Mouse (Mus musculus): ENCODE data around the gene Olfr1477.
"Not testable (repeated sequence)": the region's sequence is repeated elsewhere in the genome, so short reads cannot be mapped to it uniquely, and the experiment has no call there.

Olfr1477 gene

DNA sequence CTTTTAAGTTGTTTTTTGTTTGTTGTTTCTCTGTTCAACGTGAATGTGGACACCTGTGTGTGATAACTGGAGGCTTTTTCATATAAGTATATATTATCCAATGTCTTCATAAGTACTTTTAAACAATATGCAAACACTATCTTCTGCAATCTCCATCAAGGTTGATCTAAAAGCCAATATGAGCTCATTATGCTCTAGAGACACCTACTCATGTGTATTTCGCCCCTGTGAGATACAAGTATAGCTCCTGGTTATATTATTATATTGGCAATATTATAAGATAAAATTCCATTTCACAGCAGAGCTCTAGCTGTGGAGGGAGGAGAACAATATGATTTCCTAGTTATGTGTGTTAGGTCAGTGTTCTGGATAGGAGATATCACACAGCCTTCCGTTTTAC lies at the start of gene Olfr1477:
Gene Olfr1477, plus strand, starts transcription at position 301 of the 400 bp plus-strand sequence.
- DNase-seq (ENCODE audit: low read depth, low spot score): no peak

DNA sequence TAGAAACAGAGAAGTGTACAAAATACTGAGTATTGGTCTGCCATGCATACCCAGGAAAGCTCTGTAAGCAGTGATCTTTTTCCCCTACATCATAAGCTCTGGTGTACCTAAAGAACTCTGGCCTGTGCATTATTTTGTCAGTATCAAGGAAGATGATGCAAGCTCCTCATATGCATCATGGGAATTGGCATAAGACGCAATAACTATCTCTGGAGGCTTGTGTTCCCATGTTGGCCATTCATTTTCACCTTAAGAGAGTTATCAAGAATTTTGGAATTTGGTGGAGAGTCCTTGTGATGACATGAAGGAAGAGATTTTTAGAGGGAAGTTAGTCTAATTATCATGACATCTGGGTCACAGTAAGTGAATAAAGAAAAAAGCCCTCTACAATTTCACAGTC lies 44.4 kb upstream of the Olfr1477 start, which contains the start of gene Olfr1472:
Gene Olfr1472, minus strand, starts transcription at position 101 of the 400 bp plus-strand sequence.
- no peak for DNase-seq (ENCODE audit: low read depth, low spot score)

DNA sequence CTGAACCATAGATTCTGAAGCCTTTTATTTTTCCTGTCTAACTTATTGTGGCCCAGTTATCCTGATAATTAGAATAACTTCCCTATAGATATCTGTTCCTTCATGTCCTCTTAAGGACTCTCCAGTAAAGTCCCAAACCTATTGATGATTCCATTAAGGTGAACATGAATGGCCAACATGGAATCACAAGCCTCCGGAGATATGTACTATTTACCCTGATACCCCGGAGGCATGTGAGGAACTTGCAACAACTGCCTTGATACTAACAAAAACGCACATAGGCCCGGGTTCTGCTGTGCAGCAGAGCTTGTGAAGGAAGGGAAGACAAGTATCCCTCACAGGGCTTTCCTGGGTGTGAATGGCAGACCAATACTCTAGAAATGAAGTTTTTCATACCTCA lies 31.1 kb upstream of the Olfr1477 start, which contains the start of gene Olfr1474:
Gene Olfr1474, plus strand, starts transcription at position 301 of the 400 bp plus-strand sequence.
- DNase-seq (ENCODE audit: low read depth, low spot score): not testable (repeated sequence)

DNA sequence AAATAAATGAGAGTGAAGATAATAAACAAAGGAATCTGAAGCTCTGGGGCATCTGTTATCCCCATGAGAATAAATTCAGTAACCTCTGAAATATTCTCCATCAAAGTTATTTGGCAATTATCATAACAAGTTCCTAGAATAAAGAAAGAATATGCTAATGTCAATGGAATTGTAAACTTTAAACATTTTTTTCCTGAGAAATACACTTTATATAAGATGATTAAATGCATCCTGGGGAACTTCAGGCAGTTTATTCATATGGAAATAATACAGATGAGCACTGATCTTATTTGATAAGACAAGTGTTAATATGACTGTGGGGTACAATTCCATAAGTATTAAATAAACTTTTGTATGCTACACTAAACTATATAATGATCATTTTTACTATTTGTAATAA lies 20.2 kb upstream of the Olfr1477 start, which contains the start of gene Olfr1475:
Gene Olfr1475, minus strand, starts transcription at position 101 of the 400 bp plus-strand sequence.
- no peak for DNase-seq (ENCODE audit: low read depth, low spot score)

DNA sequence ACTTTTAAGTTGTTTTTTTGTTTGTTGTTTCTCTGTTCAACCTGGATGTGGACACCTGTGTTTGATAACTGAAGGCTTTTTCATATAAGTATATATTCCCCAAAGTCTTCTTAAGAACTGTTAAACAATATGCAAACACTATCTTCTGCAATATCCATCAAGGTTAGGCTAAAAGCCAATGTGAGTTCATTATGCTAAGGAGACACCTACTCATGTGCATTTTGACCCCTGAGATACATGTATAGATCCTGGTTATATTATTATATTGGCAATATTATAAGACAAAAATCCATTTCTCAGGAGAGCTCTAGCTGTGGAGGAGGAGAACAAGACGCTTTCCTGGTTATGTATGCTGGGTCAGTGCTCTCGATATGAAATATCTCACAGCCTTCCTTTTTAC lies 27.3 kb downstream of the Olfr1477 start, which contains the start of gene Olfr1480:
Gene Olfr1480, plus strand, starts transcription at position 301 of the 400 bp plus-strand sequence.
- no peak for DNase-seq (ENCODE audit: low read depth, low spot score)
